Mouse (Mus musculus) CH12.LX (cell line): Measurements from ENCODE around the gene Pqlc2.

Source experiments
- MAX ChIP-seq: IDR thresholded peaks from 2 replicates; pipeline ENCODE4 v1.6.1; 2011; ENCODE audit warnings: low read length, improper control_type of control experiment
- MEF2A ChIP-seq: IDR thresholded peaks from 2 replicates; pipeline ENCODE4 v1.6.1; 2014; ENCODE audit warnings: low read depth, mild to moderate bottlenecking, inconsistent platforms, low read length, improper control_type of control experiment, borderline replicate concordance
- MYC ChIP-seq: IDR thresholded peaks from 2 replicates; pipeline ENCODE4 v1.6.1; 2011; ENCODE audit warnings: low read depth, mild to moderate bottlenecking, improper control_type of control experiment, low read length
- NRF1 ChIP-seq: IDR thresholded peaks from 2 replicates; pipeline ENCODE4 v1.6.1; 2014; ENCODE audit warnings: low read depth, mild to moderate bottlenecking, inconsistent platforms, low read length, improper control_type of control experiment, moderate library complexity
- PAX5 ChIP-seq: IDR thresholded peaks from 2 replicates; pipeline ENCODE4 v1.6.1; 2012; ENCODE audit warnings: low read length, inconsistent platforms, mixed read lengths
- POLR2A ChIP-seq: IDR thresholded peaks from 2 replicates; pipeline ENCODE4 v1.6.1; 2011; ENCODE audit warnings: low read depth, mild to moderate bottlenecking, improper control_type of control experiment, low read length
- SMC3 ChIP-seq: IDR thresholded peaks from 2 replicates; pipeline ENCODE4 v1.6.1; 2011; ENCODE audit warnings: low read depth, low read length, improper control_type of control experiment
- TBP ChIP-seq: conservative IDR thresholded peaks from 2 replicates; pipeline ENCODE4 v1.6.1; 2011; ENCODE audit warnings: low read depth, low read length, improper control_type of control experiment
- ZC3H11A ChIP-seq: IDR thresholded peaks from 2 replicates; pipeline ENCODE4 v1.6.1; 2012; ENCODE audit warnings: low read depth, mild to moderate bottlenecking, inconsistent platforms, low read length, improper control_type of control experiment

GRCm38 (mm10) chr4:139338145-139338544 is 27.6 kb upstream of the Pqlc2 start:
- TF ChIP-seq MEF2A: no peak
- no peak for TF ChIP-seq NRF1
- no peak for TF ChIP-seq POLR2A
- no peak for TF ChIP-seq MYC
- no peak for TF ChIP-seq TBP
- no peak for TF ChIP-seq MAX
- no peak for TF ChIP-seq PAX5
- no peak for TF ChIP-seq ZC3H11A
- TF ChIP-seq SMC3: no peak
